Mouse (Mus musculus) bone marrow macrophage, adult 2 months (primary cell): ENCODE data around the gene Mrps34.

ENCODE experiments used
- CTCF ChIP-seq: IDR thresholded peaks from 2 replicates; pipeline ENCODE4 v1.5.1; 2012; ENCODE audit warnings: low read depth, mild to moderate bottlenecking, low read length, moderate library complexity
- POLR2A ChIP-seq: IDR thresholded peaks from 2 replicates; pipeline ENCODE4 v1.6.1; 2012; ENCODE audit warnings: mild to moderate bottlenecking, low read depth, low read length, borderline replicate concordance

DNA sequence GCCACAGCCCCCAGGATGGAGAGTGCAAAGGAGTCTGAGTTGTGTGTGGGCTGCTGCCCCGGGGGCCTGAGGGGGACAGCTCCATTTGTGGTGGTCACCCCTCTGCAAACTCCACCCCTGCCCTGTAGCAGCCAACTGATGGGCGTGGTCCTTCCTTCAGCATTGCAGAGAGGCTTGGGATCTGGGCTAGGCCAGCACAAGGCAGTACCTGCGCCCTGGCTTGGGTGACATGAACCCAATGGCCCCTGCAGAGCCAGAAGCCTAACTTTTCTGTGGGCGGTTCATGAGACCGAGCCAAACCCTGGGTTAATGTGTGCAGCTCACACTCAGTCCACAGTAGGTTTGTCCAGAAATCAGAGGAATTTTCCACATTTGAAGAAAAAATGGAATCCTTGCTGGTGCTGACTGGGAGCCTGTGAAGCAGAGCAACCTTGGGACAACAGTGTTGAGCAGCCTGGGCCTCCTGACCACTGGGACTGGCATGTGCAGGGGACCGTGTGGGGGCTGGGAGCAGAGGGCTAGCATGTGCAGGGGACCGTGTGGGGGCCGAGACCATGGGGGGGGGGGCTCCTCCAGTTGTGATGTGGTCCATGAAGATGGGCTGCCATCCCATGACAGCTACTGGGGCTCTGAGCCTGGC is 37.0 kb upstream of the Mrps34 start:
- TF ChIP-seq CTCF (no peak), POLR2A (no peak)
